Mouse (Mus musculus): ENCODE measurements around the gene Sar1b.

DNA sequence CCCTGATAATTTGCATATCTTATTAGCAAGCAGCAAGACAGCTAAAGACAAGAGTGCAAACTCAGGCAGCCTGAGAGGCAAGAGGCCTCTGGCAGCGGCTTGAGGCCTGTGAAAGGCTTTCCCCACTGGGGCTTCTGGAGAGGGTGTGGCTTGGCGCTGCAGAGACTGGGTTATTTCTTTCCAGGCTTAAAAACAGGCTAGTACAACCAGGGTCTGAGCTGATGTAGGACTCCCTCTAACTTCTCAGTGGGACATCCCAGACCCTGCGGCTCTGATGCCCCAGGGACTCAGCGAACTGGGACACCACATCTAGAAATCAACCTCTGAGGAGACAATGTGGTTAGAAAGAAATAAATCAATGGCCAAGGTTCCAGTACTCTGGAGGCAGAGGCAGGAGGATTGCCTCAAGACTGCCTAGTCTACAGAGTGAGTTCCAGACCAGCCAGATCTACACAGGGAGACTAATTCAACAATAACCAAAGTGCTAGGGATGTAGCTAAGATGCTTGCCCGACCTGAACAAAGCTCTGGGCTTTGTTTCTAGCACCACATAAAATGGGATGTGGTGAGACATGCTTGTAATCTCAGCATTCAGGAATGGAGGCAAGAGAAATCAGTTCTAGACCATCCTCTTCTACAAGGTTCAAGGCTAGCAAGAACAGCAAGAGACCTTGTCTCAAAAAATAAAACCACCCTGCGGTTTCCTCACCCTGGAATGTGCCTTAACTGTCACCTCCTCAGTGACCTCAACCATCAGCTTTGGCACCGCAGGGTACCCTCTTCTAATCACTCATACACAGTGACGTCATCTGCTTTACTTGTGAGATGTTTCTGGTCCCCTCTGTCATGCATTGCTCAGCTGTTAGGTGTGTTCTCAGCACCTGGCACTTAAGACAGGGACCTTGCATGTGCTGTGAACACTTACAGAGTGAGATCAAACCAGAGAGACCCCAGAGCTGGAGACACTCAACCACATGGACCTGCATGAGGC lies 74.0 kb downstream of the Sar1b start:
- TF ChIP-seq CTCF (IDR thresholded peaks at IDR 0.05; ENCODE audit: control insufficient read depth, insufficient read depth, low read length) (no peak), POLR2A (IDR thresholded peaks at IDR 0.05; ENCODE audit: borderline replicate concordance, control insufficient read depth, low read depth, low read length) (no peak)

Data from bone marrow, adult 2 months (tissue).